Mouse (Mus musculus): ENCODE data around the gene Pip4p1. TPM values are rescaled to one million over a fixed set of nuclear protein-coding genes. Genes with fewer than 3 reads are reported as not detected.

Pip4p1 gene
- total RNA-seq, 2 experiments from 2014 or later = 28.2 to 34.4 TPM

DNA sequence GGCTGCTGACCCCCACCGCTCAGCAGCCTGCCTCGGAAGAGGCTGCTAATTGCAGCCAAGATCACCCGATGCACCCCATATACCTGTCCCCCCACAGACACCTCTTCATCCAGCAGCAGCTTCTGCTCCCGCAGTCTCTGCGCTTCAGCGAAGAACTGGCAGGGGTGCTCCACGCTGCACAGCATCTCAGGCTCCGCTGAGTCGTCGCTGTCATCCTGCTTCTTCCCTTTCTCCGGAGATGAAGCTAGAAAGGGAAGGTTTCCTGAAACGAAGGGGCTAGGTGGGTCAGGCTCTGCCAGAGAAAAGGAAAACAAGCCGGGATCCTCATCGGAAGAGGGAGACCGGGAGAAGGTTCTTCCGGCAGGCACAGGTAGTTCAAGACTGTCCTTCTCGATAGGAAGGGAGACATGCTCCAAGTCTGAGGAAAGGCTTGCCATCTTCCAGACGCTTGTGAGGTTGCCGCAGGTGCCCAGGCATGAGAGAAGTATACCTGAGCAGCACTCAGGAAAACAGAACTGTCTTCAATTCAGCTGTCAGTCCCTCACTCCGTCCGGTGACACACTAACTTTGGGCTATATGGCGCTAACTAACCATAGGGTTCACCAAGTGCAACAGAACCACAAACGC is 33.8 kb downstream of the Pip4p1 start:
- no peak for ATAC-seq (replicated peaks; ENCODE audit: low FRiP score, poor library complexity, severe bottlenecking)

DNA sequence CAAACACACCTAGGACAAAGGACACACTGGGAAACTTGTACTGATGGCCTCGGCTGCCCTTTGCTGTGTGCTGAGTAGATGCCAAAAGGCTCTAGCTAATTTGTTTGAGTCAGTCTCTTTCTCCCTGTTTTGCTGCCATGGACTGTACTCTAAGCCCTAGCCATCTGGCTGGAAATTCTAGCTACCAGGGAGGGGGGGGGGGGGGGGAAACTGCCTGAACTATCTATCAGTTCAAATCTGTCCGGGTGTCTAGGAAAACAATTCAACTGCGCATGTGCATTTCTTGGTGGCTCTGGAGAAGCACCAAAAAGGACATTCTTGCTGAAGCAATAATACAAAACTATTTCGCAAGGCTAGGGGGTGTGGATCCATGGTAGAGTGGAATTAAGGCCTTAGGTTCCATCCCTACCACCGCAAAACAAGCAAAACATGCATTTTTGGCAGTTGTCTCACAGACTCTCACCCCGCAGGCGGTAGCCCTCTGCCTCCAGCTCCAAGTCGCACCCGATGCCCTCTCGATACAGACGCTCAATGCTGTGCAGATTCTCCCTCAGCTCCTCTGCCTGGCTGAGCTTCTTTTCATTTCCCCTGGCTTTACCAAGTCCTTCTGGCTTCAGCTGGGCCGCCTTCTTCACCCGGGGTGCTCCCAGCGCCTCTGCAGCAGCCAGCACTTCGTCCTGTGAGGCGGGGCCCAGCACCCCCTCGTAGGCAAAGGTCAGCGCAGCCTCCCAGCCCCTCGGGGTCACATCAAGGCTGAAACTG is 34.5 kb downstream of the Pip4p1 start:
- no peak for ATAC-seq (replicated peaks; ENCODE audit: low FRiP score, poor library complexity, severe bottlenecking)

DNA sequence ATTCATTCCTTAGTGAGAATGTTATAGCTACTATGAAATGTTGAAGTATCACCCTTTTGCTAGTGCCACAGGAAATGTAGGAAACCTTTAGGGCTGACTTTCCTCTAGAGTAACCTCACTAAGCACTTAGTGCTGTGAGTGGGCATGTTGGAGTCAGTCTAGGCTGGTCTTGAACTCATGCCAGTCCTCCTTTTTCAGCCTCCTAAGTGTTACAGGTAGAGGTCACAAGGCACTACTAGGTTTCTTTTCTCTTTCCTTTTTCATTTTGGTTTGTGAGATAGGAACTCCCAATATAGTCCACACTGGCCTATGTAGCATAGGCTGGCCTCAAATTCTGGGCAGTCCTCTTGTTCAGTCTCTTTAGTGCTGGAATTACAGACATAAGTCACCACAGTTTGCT is 35.2 kb downstream of the Pip4p1 start:
- ATAC-seq (replicated peaks; ENCODE audit: low FRiP score, poor library complexity, severe bottlenecking) = no peak

GRCm38 (mm10) chr14:50892541-50893459 is 37.9 kb downstream of the Pip4p1 start:
- no peak for ATAC-seq (replicated peaks; ENCODE audit: low FRiP score, poor library complexity, severe bottlenecking)

DNA sequence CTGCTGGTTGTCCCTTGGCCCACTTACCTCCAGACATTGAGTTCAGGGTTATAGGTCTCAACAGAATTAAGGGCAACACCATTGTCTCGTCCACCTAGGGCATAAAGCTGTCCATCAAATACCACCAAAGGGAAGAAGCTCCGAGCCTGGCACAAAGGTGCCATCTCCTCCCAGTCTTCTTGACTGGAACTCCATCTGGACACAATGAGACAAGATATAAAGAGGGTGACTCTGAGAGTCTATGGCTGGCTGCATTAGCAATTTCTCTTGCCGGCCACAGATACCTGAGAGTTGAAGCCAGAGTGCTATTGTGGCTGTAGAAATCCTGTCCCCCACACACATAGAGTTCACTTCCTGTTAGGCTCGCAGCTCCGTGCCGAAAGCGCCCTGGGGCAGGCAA is 38.6 kb downstream of the Pip4p1 start:
- no peak for ATAC-seq (replicated peaks; ENCODE audit: low FRiP score, poor library complexity, severe bottlenecking)

- no peak for ATAC-seq (replicated peaks; ENCODE audit: low FRiP score, poor library complexity, severe bottlenecking)
Observed at GRCm38 (mm10) chr14:50891621-50892020, 39.0 kb downstream of the Pip4p1 start.

GRCm38 (mm10) chr14:50876236-50876950 is 54.3 kb downstream of the Pip4p1 start:
- no peak for ATAC-seq (replicated peaks; ENCODE audit: low FRiP score, poor library complexity, severe bottlenecking)

Other genes starting within 250 kb of the Pip4p1 start
- gene Olfr747, start 237.7 kb downstream of the Pip4p1 start, total RNA-seq (2015; ENCODE audit: low replicate concordance) = not detected in 2 replicates
- gene Olfr747, start 237.7 kb downstream of the Pip4p1 start, total RNA-seq (2017; ENCODE audit: low replicate concordance) = not detected in 2 replicates
- not detected in 2 replicates for gene Olfr748, start 223.5 kb downstream of the Pip4p1 start, total RNA-seq (2015; ENCODE audit: low replicate concordance)
- gene Olfr748, start 223.5 kb downstream of the Pip4p1 start, total RNA-seq (2017; ENCODE audit: low replicate concordance) = not detected in 2 replicates
- not detected in 2 replicates for gene Olfr749, start 185.8 kb downstream of the Pip4p1 start, total RNA-seq (2015; ENCODE audit: low replicate concordance)
- not detected in 2 replicates for gene Olfr749, start 185.8 kb downstream of the Pip4p1 start, total RNA-seq (2017; ENCODE audit: low replicate concordance)
- gene Ttc5, start 145.3 kb downstream of the Pip4p1 start, total RNA-seq (2015; ENCODE audit: low replicate concordance) = 13.3 and 21.4 TPM in 2 replicates
- gene Ttc5, start 145.3 kb downstream of the Pip4p1 start, total RNA-seq (2017; ENCODE audit: low replicate concordance) = 12.3 and 18.5 TPM in 2 replicates
- gene Ccnb1ip1, start 123.1 kb downstream of the Pip4p1 start, total RNA-seq (2015; ENCODE audit: low replicate concordance) = not detected in 2 replicates
- not detected in 2 replicates for gene Ccnb1ip1, start 123.1 kb downstream of the Pip4p1 start, total RNA-seq (2017; ENCODE audit: low replicate concordance)
- 18.0 and 29.3 TPM in 2 replicates for gene Parp2, start 123.0 kb downstream of the Pip4p1 start, total RNA-seq (2015; ENCODE audit: low replicate concordance)
- 32.5 and 63.5 TPM in 2 replicates for gene Parp2, start 123.0 kb downstream of the Pip4p1 start, total RNA-seq (2017; ENCODE audit: low replicate concordance)
- gene Tep1, start 60.3 kb downstream of the Pip4p1 start, total RNA-seq (2015; ENCODE audit: low replicate concordance) = 12.3 and 13.8 TPM in 2 replicates
- gene Tep1, start 60.3 kb downstream of the Pip4p1 start, total RNA-seq (2017; ENCODE audit: low replicate concordance) = 3.0 and 3.6 TPM in 2 replicates
- gene Klhl33, start 33.3 kb downstream of the Pip4p1 start, total RNA-seq (2015; ENCODE audit: low replicate concordance) = not detected in 2 replicates
- not detected in 2 replicates for gene Klhl33, start 33.3 kb downstream of the Pip4p1 start, total RNA-seq (2017; ENCODE audit: low replicate concordance)
- 39.3 and 75.5 TPM in 2 replicates for gene Osgep, start 6.0 kb downstream of the Pip4p1 start, total RNA-seq (2015; ENCODE audit: low replicate concordance)
- 14.8 and 16.6 TPM in 2 replicates for gene Osgep, start 6.0 kb downstream of the Pip4p1 start, total RNA-seq (2017; ENCODE audit: low replicate concordance)
- 16.6 and 28.9 TPM in 2 replicates for gene Apex1, start 5.9 kb downstream of the Pip4p1 start, total RNA-seq (2015; ENCODE audit: low replicate concordance)
- 8.3 and 13.2 TPM in 2 replicates for gene Apex1, start 5.9 kb downstream of the Pip4p1 start, total RNA-seq (2017; ENCODE audit: low replicate concordance)
- 256 and 266 TPM in 2 replicates for gene Pnp, start 226 bp upstream of the Pip4p1 start, total RNA-seq (2015; ENCODE audit: low replicate concordance)
- gene Pnp, start 226 bp upstream of the Pip4p1 start, total RNA-seq (2017; ENCODE audit: low replicate concordance) = 218 and 252 TPM in 2 replicates
- not detected in 2 replicates for gene Gm49342, start 13.7 kb upstream of the Pip4p1 start, total RNA-seq (2015; ENCODE audit: low replicate concordance)
- 59.7 TPM in 1 of 2 replicates, not detected in the other for gene Gm49342, start 13.7 kb upstream of the Pip4p1 start, total RNA-seq (2017; ENCODE audit: low replicate concordance)
- 71.0 and 182 TPM in 2 replicates for gene Pnp2, start 25.1 kb upstream of the Pip4p1 start, total RNA-seq (2015; ENCODE audit: low replicate concordance)
- gene Pnp2, start 25.1 kb upstream of the Pip4p1 start, total RNA-seq (2017; ENCODE audit: low replicate concordance) = 38.7 and 45.7 TPM in 2 replicates
- not detected in 2 replicates for gene Rnase10, start 76.9 kb upstream of the Pip4p1 start, total RNA-seq (2015; ENCODE audit: low replicate concordance)
- not detected in 2 replicates for gene Rnase10, start 76.9 kb upstream of the Pip4p1 start, total RNA-seq (2017; ENCODE audit: low replicate concordance)
- gene Rnase9, start 111.0 kb upstream of the Pip4p1 start, total RNA-seq (2015; ENCODE audit: low replicate concordance) = not detected in 2 replicates
- not detected in 2 replicates for gene Rnase9, start 111.0 kb upstream of the Pip4p1 start, total RNA-seq (2017; ENCODE audit: low replicate concordance)
- not detected in 2 replicates for gene Rnase11, start 119.3 kb upstream of the Pip4p1 start, total RNA-seq (2015; ENCODE audit: low replicate concordance)
- not detected in 2 replicates for gene Rnase11, start 119.3 kb upstream of the Pip4p1 start, total RNA-seq (2017; ENCODE audit: low replicate concordance)
- gene Rnase12, start 126.8 kb upstream of the Pip4p1 start, total RNA-seq (2015; ENCODE audit: low replicate concordance) = 7.1 TPM in 1 of 2 replicates, not detected in the other
- 7.3 TPM in 1 of 2 replicates, not detected in the other for gene Rnase12, start 126.8 kb upstream of the Pip4p1 start, total RNA-seq (2017; ENCODE audit: low replicate concordance)
- not detected in 2 replicates for gene Olfr750, start 143.6 kb upstream of the Pip4p1 start, total RNA-seq (2015; ENCODE audit: low replicate concordance)
- not detected in 2 replicates for gene Olfr750, start 143.6 kb upstream of the Pip4p1 start, total RNA-seq (2017; ENCODE audit: low replicate concordance)
- gene Rnase4, start 160.2 kb upstream of the Pip4p1 start, total RNA-seq (2015; ENCODE audit: low replicate concordance) = 8.0 and 11.5 TPM in 2 replicates
- gene Rnase4, start 160.2 kb upstream of the Pip4p1 start, total RNA-seq (2017; ENCODE audit: low replicate concordance) = 6.4 and 10.3 TPM in 2 replicates
- 8.0 and 17.7 TPM in 2 replicates for gene Ang, start 160.3 kb upstream of the Pip4p1 start, total RNA-seq (2015; ENCODE audit: low replicate concordance)
- gene Ang, start 160.3 kb upstream of the Pip4p1 start, total RNA-seq (2017; ENCODE audit: low replicate concordance) = 2.2 TPM in 1 of 2 replicates, not detected in the other
- not detected in 2 replicates for gene Eddm3b, start 183.6 kb upstream of the Pip4p1 start, total RNA-seq (2015; ENCODE audit: low replicate concordance)
- gene Eddm3b, start 183.6 kb upstream of the Pip4p1 start, total RNA-seq (2017; ENCODE audit: low replicate concordance) = not detected in 2 replicates
- gene Rnase6, start 193.1 kb upstream of the Pip4p1 start, total RNA-seq (2015; ENCODE audit: low replicate concordance) = 10.5 and 25.6 TPM in 2 replicates
- 11.7 and 13.3 TPM in 2 replicates for gene Rnase6, start 193.1 kb upstream of the Pip4p1 start, total RNA-seq (2017; ENCODE audit: low replicate concordance)
- not detected in 2 replicates for gene Rnase1, start 215.9 kb upstream of the Pip4p1 start, total RNA-seq (2015; ENCODE audit: low replicate concordance)
- gene Rnase1, start 215.9 kb upstream of the Pip4p1 start, total RNA-seq (2017; ENCODE audit: low replicate concordance) = not detected in 2 replicates
- gene Rnase2b, start 231.4 kb upstream of the Pip4p1 start, total RNA-seq (2015; ENCODE audit: low replicate concordance) = not detected in 2 replicates
- gene Rnase2b, start 231.4 kb upstream of the Pip4p1 start, total RNA-seq (2017; ENCODE audit: low replicate concordance) = not detected in 2 replicates

Data from erythroid progenitor cell, adult 5-6 weeks (primary cell).